Mouse (Mus musculus): ENCODE measurements around the gene Hspe1.
"Not testable (repeated sequence)": the region's sequence is repeated elsewhere in the genome, so short reads cannot be mapped to it uniquely, and the experiment has no call there.

The Hspe1 gene

GRCm38 (mm10) chr1:55086868-55087400 is 998 bp upstream of the Hspe1 start:
- DNase-seq, result no peak

- DNase-seq, result no peak
Observed at GRCm38 (mm10) chr1:55087401-55087904, 479 bp upstream of the Hspe1 start.

GRCm38 (mm10) chr1:55088611-55089497 is 922 bp downstream of the Hspe1 start:
- DNase-seq, result no peak

GRCm38 (mm10) chr1:55089498-55090064 is 1.6 kb downstream of the Hspe1 start:
- no peak for DNase-seq

GRCm38 (mm10) chr1:55092056-55092455 is 4.1 kb downstream of the Hspe1 start:
- no peak for DNase-seq

GRCm38 (mm10) chr1:55092469-55092868 is 4.5 kb downstream of the Hspe1 start:
- no peak for DNase-seq

GRCm38 (mm10) chr1:55106919-55107585 is 19.1 kb downstream of the Hspe1 start:
- DNase-seq, result no peak

GRCm38 (mm10) chr1:55107644-55108043 is 19.7 kb downstream of the Hspe1 start:
- DNase-seq, result no peak

GRCm38 (mm10) chr1:55108473-55108872 is 20.5 kb downstream of the Hspe1 start:
- no peak for DNase-seq

GRCm38 (mm10) chr1:55109066-55109766 is 21.3 kb downstream of the Hspe1 start:
- no peak for DNase-seq

GRCm38 (mm10) chr1:55123046-55123445 is 35.1 kb downstream of the Hspe1 start:
- no peak for DNase-seq

- no peak for DNase-seq
Observed at GRCm38 (mm10) chr1:55123561-55123960, 35.6 kb downstream of the Hspe1 start.

- DNase-seq, result not testable (repeated sequence)
Observed at GRCm38 (mm10) chr1:55124136-55124535, 36.2 kb downstream of the Hspe1 start.

- DNase-seq, result peak; percentile 21
Observed at GRCm38 (mm10) chr1:55129716-55130115, 41.8 kb downstream of the Hspe1 start.

- peak; percentile 31 for DNase-seq
Observed at GRCm38 (mm10) chr1:55130190-55130916, 42.4 kb downstream of the Hspe1 start.

GRCm38 (mm10) chr1:55130943-55131401 is 43.0 kb downstream of the Hspe1 start, which contains the start of gene Mob4:
Gene Mob4 (plus strand): TSS chr1:55131231.
- DNase-seq, result peak; percentile 94

GRCm38 (mm10) chr1:55131424-55132014 is 43.6 kb downstream of the Hspe1 start:
- DNase-seq, result no peak

- no peak for DNase-seq
Observed at GRCm38 (mm10) chr1:55132308-55132707, 44.4 kb downstream of the Hspe1 start.

- DNase-seq, result no peak
Observed at GRCm38 (mm10) chr1:55133173-55133572, 45.2 kb downstream of the Hspe1 start.

- no peak for DNase-seq
Observed at GRCm38 (mm10) chr1:55134301-55134700, 46.4 kb downstream of the Hspe1 start.

GRCm38 (mm10) chr1:55135846-55136245 is 47.9 kb downstream of the Hspe1 start:
- DNase-seq, result no peak
